Mouse (Mus musculus) ES-Bruce4 (cell line): ENCODE measurements around the gene Rad18.

Experiments
- CTCF ChIP-seq: IDR thresholded peaks from one replicate; pipeline ENCODE4 v1.8.1; 2011; ENCODE audit warnings: low read depth, low read length
- EP300 ChIP-seq: IDR thresholded peaks from 2 replicates; pipeline ENCODE4 v1.6.1; 2011; ENCODE audit warnings: low read depth, low read length; ENCODE audit not compliant: insufficient read depth

DNA sequence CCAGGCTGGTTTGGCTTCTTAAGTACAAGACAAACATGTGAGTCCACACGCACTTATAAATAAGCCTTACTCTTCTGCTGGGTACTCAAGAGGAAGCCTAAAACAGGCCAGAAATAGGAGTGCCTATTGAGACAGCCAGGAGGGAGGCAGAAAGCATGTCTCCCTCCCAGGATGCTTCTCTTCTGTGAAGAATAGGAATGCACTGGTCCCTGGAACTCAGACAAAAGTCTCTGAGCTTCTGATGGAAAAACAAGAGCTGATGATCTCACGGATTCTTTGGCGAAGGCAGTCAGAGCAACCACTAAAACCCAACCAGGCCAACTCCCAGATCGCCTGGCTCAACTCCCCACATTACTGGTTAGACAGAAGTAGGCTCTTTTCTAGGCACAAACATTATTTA, 74.2 kb downstream of the Rad18 start:
- TF ChIP-seq EP300 (no peak), CTCF (no peak)
